Mouse (Mus musculus) right cerebral cortex, adult 2 months (tissue): ENCODE data around the gene Filip1.

Experiments used
- DNase-seq, 2 experiments: peaks; one replicate each; pipeline ENCODE4 v3.0.0; 2021 to 2022; ENCODE audit warnings: low spot score in 2 of 2

Filip1 gene

DNA sequence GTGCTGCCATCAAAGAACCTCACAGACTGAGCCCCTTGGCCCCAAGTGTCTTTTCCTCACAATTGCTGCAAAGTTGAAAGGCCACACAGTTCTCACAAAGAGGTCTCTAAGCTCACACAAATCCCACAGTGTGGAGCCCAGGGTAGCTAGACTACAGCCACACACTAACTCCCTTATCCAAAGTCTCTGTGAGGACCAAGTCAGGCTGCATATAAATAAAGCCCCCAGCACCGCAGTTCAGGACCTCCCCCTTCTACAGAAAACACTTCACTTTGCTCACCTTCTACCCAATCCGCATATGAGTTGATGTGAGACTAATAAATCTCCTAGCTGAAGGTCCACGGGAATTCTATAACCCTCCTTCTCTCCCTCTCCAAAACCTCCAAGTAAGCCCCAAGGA lies 228.2 kb downstream of the Filip1 start:
- no peak for DNase-seq

DNA sequence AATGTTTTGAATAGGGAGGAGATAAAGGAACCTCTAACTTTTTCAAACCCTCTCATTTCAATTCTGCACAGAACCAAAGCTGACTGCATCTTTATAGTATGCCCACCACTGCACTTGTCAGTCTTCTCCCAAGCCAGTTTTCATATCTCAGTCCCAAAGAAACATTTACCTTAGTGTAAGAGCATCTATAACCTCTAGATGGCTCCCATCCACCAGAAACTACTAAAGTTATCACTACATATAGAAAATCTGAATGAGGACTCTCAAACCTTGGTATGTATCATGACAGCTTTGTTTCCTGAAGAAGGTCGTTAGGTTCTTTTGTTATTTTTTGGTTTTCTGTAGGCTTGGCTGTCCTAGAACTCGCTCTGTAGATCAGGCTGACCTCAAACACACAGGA lies 233.3 kb downstream of the Filip1 start:
- no peak for DNase-seq

DNA sequence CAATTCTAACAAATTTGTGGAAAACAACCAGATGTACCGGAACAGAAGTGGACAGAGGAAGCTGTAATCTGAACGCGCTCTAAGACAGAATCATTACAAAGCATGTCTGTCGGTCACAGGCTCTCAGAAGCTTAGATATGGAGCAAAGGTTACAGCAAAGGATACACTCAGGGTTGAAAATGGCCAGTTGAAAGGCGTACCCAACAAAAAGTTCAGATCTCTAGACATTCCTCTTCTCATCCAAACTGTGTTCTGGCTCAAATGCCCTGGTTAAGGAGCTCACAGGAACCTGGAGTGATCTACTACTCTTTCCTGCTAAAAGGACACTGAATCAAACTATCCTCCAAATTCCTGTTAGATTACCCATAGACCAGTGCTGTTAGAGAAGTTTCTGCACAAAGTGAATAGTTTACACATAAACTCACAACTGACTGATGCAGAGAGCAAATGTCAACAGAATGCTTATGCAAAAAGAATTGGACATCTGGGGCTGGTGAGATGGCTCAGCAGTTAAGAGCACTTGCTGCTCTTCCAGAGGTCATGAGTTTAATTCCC lies 245.6 kb downstream of the Filip1 start:
- no peak for DNase-seq

DNA sequence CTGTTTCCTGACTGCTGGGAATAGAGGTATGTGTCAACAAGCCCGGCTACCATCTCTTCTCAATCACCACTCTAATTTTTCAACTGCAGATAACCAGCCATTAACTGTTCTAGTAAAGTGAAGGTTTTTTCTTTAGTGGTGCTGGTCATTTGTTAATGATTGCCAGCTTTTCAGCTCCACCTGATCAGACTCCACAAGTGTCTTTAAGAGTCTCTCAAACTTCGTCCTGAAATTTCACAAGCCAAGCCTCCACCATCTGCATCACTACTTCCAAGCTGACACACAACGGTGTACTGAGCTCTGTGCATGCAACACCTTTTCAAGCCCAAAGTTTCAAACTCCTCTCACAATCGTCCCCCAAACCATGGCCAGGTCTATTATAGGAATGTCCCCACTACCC lies 247.3 kb downstream of the Filip1 start:
- no peak for DNase-seq
